Mouse (Mus musculus) gastrocnemius, postnatal 36 days (tissue): ENCODE results near the gene Figla. TPM values are rescaled to one million over a fixed set of nuclear protein-coding genes. Genes with fewer than 3 reads are reported as not detected.
"Not testable (repeated sequence)": the region's sequence is repeated elsewhere in the genome, so short reads cannot be mapped to it uniquely, and the experiment has no call there.

Experiments used
- DNase-seq, 2 experiments: peaks; one replicate each; pipeline ENCODE4 v3.0.0; 2022
- intact Hi-C: fragments of 180-260 bp; cut with DNase I; formaldehyde crosslinking; loops from one replicate; pipeline ENCODE4 v1.15.1; 2025
- long read RNA-seq, 2 experiments: library from polyadenylated mRNA; stranded (forward); transcript quantifications; one replicate each; pipeline ENCODE4 v2.0.0; 2021
- total RNA-seq, 2 experiments: library from RNA; stranded (reverse); gene quantifications; 2 replicates each; pipeline ENCODE4 v1.2.3; 2021

The Figla gene
- total RNA-seq = not detected
- long read RNA-seq, experiment 1 = 0 reads
- long read RNA-seq, experiment 2 = 0 reads

GRCm38 (mm10) chr6:86015871-86016270 lies at the start of gene Figla:
TSS of gene Figla (plus strand) at chr6:86016171.
- intact Hi-C loops = no loop called here
- DNase-seq = no peak

GRCm38 (mm10) chr6:85966686-85967085 lies 49.3 kb upstream of the Figla start:
- intact Hi-C loops = no loop called here

DNA sequence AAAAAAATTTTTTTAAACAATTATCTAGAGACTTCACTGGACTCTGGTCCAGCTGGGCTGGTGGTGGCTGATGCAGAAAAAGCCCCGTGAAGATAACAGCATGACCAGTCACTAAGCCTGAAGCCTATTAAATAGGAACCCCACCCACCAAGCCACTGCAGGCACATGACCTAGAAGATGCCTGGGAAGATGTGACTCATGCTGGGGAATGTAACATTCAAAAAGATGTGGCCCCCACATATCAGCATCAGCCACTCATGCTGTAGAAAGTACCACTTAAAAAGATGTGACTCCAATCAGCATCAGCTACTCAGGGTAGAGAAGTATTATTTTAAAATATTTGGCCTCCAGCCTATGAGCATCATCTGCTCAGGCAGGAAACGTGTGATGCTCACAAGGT lies 46.1 kb upstream of the Figla start:
- intact Hi-C loops = no loop called here
- no peak for DNase-seq

More at GRCm38 (mm10) chr6:85966686-85967085, 49.3 kb upstream of the Figla start:
- DNase-seq = no peak

- intact Hi-C loops = no loop called here
- no peak for DNase-seq
These were observed 43.3 kb upstream of the Figla start for GRCm38 (mm10) chr6:85972699-85973098.

DNA sequence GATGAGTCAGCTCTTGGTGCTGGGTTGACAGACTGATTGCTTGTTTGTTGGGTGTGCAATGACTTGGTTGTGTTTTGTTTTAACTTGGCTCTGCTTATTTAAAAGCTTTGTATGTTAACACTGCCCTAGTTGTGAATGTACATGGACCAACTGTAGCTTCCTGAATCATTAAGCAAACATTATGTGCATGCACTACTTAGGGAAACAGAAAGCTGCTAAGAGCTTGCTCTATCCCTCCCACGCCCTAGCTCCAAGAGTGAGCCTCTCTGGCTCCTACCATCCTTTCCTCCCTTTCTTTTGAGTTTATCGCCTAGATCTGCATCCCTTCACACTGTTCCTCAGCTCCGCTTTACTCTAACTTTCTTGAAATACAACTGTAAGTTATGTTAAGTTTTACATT lies 42.6 kb upstream of the Figla start:
- intact Hi-C loops = no loop called here
- no peak for DNase-seq

DNA sequence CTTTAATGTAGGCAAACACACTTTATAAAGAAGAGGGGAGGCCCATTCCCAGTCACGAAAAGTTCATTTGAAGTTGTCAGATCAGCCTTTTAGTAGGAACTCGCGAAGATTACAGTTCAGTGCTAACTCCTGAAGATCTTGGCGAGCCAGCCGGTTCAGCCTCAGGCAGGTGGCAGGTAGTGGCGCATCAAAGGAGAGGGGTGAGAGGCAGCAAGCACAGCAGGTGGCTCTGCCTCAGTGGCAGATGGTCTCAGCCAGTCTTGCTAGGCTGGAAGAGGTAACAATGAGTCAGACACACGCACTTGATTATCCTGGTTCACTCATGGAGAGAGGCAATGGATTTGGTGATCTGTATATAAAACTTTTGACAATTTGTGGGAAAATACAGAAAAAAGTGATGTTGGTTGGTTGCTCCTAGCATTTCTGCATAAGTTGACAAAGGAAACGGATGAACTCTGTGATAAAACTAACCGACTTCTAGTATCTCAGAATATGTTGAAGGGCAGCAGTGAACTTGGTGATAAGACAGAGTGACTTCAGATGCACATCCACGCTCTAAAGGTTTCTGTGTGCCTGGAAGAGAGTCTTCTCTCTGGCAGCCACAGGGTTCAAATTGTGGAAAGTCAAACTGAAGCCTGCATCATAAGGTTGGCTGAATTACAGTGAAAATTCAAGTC lies 40.9 kb upstream of the Figla start:
- DNase-seq = no peak
- intact Hi-C loops = no loop called here

- no peak for DNase-seq
- intact Hi-C loops = no loop called here
These were observed 40.2 kb upstream of the Figla start for GRCm38 (mm10) chr6:85975761-85976160.

DNA sequence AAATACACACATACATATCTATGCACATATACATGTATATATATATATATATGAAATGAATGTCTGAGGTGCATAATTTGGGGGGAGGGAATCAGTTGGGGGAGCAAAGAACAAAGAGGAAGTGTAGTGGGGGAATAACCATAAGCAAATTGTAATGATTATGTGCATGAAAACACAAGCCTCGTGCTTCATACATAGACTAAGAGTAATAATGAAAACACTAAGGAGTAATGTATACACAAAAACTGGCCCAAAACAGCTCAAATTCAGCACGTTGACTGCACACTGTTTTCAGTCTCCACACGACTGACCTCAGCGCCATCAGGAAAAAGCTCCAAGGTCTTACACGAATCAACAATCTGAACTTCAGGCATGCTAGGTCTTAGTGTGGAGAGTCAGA lies 39.7 kb upstream of the Figla start:
- no peak for DNase-seq
- intact Hi-C loops = no loop called here

- intact Hi-C loops = not testable (repeated sequence)
These were observed 37.2 kb upstream of the Figla start for GRCm38 (mm10) chr6:85978736-85979135.

DNA sequence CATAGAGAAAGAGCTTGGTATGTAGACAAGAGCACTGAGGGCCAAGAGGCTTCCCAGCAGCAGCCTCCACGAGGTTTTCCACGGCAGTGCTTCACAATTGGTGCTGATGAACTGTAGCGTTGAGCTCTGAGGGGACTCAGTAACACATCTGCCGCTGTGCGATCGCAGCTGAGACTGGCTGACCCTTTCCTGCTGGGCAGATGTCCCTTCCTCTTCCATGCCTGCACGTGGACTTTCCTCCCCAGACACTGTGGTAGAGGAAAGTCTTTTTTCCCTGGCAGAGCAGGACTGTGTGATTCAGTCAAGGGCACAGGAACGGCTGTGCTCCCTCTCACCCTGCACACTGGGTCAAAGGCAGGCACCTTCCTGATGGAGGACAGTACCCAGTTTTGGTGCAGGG lies 31.6 kb upstream of the Figla start:
- DNase-seq = no peak
- intact Hi-C loops = no loop called here

More at GRCm38 (mm10) chr6:85978736-85979135, 37.2 kb upstream of the Figla start:
- DNase-seq = not testable (repeated sequence)

DNA sequence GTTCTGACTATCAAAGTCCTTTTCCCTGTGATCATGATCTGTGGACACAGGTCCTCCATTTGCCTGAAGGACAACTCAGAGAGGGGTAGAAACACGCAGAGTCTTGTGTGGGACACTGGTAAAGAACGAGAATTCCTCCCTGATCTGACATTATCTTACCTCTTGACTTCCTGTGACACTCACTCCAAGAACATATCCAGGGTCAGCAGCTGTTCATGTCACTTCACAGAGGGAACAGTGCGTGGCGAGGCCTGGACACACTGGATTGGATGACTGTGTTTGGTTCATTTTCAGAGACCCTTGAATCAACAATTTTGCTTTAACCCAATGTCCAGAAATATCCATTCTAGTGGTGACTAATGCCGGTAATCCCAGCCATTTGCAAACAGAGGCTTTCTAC lies 26.4 kb upstream of the Figla start:
- intact Hi-C loops, DNase-seq: not testable (repeated sequence)

GRCm38 (mm10) chr6:85990774-85991173 lies 25.2 kb upstream of the Figla start:
- DNase-seq, intact Hi-C loops: not testable (repeated sequence)

DNA sequence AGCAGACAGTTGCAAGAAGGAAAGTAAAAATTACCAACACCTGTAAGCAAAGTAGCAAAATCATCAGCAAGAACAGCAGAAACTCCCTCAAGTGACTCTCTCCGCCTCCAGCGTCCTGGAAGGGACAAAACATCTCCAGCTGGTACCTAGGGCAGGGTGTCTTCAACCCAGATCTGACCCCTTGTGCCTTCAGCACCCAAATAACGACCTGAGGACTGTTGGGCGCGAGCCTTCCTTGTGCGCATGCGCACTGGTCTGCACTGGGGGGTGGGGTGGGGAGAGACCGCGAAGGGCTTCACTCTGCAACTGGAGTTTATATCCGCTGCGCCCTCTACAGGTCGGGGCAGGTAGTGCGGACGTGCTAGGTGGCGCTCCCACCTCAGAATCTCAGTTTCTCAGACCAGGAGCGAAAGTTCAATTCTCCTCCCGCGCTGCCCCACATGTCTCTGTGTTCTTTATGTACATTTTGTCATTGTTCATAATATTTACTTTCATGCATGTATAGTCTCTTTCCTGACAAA lies 12.5 kb upstream of the Figla start:
- intact Hi-C loops = loop anchor here (5.0 to 10.0 kb wide), 2 partner anchors 66 to 169 kb away; partner anchors contain the start of gene Nat8
- no peak for DNase-seq

DNA sequence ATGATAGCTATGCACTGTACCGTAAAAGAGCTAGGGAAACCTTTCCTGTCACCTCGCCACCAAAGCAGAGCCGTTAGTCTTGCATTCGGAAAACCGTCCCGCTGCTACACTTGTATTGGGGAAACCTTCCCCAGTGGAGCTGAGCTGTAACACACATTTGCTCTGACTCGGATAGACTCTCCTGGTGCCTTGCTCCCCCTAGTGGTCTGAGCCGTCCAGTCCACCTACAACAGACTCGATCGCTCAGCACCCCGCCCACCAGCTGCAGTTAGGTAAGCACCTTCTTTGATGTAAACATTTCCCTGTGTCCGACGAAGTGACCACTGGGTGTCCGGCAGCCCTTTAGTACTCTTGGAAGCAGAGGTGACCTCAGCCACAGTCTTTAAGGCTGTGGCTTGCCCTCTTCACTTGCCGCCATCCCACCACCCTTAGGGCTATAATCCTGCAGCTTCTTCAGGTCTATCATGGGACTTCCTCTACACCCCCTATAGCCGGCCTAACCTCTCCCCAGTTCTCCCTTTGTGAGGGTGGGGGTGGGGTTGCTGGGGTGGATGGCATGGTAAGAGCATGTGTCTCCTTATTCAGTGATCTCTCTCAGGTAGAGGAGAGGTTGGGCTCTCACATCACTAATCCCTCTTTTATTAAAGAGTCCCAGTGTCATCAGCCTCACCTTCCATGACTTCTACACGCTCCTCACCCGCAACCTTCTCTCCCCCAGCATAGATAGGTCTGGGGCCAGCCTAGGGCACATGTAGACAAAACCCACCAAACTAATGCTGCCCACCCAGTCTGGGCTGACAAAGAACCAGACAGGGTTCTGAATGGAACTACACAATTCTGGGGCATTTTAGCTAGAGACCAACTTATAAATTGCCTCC lies 11.5 kb upstream of the Figla start:
- DNase-seq = peak; percentile 53 to 68
- intact Hi-C loops = loop anchor here (5.0 to 10.0 kb wide), 3 partner anchors 67 to 170 kb away; partner anchors contain the start of gene Nat8

DNA sequence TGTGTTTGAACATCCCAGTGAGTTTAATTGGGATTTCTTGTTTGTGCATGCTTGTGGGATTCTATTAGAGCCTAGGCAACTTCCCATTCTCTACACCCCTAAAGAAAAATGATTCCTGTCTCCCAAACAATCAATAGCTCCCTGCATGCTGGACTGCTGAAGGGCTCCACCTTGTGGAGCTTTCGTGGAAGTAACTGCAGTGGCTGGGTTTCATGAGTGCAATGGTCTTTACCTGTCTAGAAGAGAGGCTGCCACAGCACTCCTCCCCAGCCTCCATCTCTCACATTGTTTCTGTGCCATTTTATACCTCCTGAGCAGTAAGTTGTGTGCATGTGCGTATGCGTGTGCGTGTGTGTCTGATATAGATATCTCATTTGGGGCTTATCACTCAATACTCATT lies 6.0 kb upstream of the Figla start:
- intact Hi-C loops = loop anchor here (5.0 to 10.0 kb wide), 2 partner anchors 77 to 175 kb away; partner anchors contain the start of gene Nat8
- DNase-seq = peak in 1 of 2 experiments; percentile 15

DNA sequence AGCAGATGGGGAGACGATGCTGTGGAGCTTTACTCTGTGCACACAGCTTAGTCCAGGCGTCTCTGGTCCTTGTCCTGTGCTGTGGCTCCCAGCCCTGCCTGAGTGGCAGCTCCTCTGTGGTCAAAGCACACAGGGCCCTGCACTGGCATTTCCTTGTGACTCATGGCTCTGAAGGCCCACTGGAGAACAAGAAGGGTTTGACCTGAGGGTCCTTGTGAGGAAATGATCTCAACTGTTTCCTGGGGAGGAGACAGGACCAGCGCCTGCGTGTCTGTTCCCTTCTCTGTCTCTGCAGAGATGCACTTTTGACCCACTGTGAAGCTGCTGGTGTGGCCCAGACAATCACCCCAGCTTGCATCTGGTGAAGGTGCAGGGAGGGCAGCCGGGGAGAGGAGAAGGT lies 1.2 kb upstream of the Figla start:
- DNase-seq, intact Hi-C loops: not testable (repeated sequence)

GRCm38 (mm10) chr6:86016793-86017350 lies 901 bp downstream of the Figla start:
- intact Hi-C loops = no loop called here
- no peak for DNase-seq

DNA sequence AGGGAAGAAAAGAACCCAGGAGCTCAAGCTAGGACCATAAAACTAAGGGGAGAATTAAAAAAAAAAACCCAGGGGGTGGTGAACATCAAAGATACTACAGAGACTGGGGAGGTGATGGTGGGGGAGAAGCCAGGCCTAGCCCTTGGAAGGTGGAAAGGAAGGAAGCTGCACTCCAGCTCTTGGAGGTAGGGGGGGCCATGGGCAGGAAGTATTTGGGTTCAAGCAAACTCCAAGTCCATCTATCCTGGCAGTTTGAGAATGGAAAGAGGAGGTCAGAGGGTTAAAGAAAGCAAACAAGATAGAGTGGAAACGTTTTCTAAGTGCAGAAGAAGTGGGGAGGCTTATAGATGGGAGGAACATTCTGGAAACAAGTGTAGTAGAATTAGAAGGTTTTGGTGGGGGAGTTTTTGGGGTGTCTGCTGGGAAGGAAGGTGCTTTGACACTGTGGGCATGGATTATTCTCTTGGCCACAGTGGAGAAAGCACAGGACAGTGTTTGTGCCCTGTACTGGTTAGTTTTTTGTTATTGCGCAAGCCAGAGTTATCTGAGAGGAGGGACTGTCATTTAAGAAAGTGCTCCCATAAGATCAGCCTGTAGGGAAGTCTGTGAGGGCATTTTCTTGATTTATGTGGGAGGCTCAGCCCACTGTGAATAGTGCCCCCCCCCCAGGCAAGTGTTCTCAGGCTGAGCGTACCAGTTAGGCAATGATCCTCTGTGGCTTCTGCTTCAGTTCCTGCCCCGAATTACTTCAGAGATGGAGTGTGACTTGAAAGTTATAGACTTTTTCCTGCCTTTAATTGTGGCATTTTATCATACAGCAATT lies 3.7 kb downstream of the Figla start:
- intact Hi-C loops = loop anchor here (5.0 to 10.0 kb wide), 2 partner anchors 63 to 335 kb away; no protein-coding TSS in a partner anchor
- DNase-seq = no peak

GRCm38 (mm10) chr6:86020948-86021347 lies 5.0 kb downstream of the Figla start:
- no peak for DNase-seq
- intact Hi-C loops = loop anchor here (5.0 to 10.0 kb wide), 2 partner anchors 61 to 334 kb away; no protein-coding TSS in a partner anchor
